Mouse (Mus musculus): ENCODE measurements around the gene Mvd.

DNA sequence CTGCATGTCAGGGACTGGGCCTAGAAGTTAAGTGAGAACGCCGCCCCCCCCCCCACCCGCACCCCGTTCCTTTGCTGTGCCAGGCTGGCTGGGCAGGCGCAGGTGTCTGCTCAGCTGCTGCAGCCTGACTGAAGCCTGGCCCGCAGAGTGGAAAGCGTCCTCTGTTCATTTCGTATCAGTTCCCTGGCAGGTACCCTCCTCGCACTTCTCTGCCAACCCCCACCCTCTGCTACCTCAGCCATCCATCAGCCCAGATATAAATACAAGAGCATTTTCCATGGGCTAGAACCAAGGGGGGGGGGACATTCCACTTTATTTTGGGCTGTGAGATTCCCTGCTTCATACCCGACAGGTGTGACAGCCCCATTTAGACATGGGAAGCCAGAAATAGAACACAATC is 8.9 kb upstream of the Mvd start:
- TF ChIP-seq POLR2A (IDR thresholded peaks at IDR 0.05; ENCODE audit: insufficient read depth, low read length) (no peak), CTCF (IDR thresholded peaks at IDR 0.05; ENCODE audit: low read depth, low read length) (no peak)
